22 mouse cellular contexts compared by ENCODE assay signal in genomic region chr10:117805919-117806318, GRCm38 (mm10). TPM values are rescaled to one million over a fixed set of nuclear protein-coding genes. Genes with fewer than 3 reads are reported as not detected.
DNase-seq lines count a peak whose midpoint lies in the region; ATAC-seq and TF ChIP-seq lines count a peak whose summit lies in the region.
"Had no signal": no experiment of that assay in that cellular context is flagged by ENCODE, and none has a peak within 500 bp of the region (broad histone marks: within the 10 kb centered on the region; RNA-seq: fewer than 3 reads in every experiment).

No protein-coding gene starts in this region.

- H3K9ac ChIP-seq in ES-Bruce4 (ENCODE audit: low read depth, poor library complexity, severe bottlenecking) (no peak overlapping the region), ES-E14 (ENCODE audit: insufficient read depth, low read depth, low read length, poor library complexity, severe bottlenecking) (no peak overlapping the region)
- no peak overlapping the region for H3K9ac ChIP-seq in hindbrain, postnatal 0 days (replicated peaks; ENCODE audit: low read length)
- H3K9ac ChIP-seq: embryonic facial prominence, embryonic 13.5 days; embryonic facial prominence, embryonic 15.5 days; forebrain, embryonic 12.5 days; forebrain, postnatal 0 days had no signal

- peak overlapping the region; percentile 74 for H3K27ac ChIP-seq in ES-Bruce4 (ENCODE audit: insufficient read depth, low read length)
- H3K27ac ChIP-seq in ES-E14 (ENCODE audit: insufficient read depth, low read depth, low read length, poor library complexity, severe bottlenecking), result peak overlapping the region; percentile 6; the same call in 1 of the 2 replicates
- H3K27ac ChIP-seq in cerebellum, adult 2 months (ENCODE audit: insufficient read depth, low read length), result no peak overlapping the region
- H3K27ac ChIP-seq in hindbrain, postnatal 0 days, result no peak overlapping the region
- H3K27ac ChIP-seq: embryonic facial prominence, embryonic 13.5 days; embryonic facial prominence, embryonic 15.5 days; forebrain, embryonic 10.5 days; forebrain, embryonic 12.5 days had no signal

- H3K36me3 ChIP-seq in ES-Bruce4 (ENCODE audit: control insufficient read depth, insufficient read depth, low read length, poor library complexity, severe bottlenecking) (peaks cover 2% of the 10 kb centered on the region; the same call in 1 of the 2 replicates), ES-E14 (ENCODE audit: control insufficient read depth, insufficient read depth, low read length, poor library complexity, severe bottlenecking) (no peaks in the 10 kb centered on the region)
- H3K36me3 ChIP-seq in hindbrain, postnatal 0 days (ENCODE audit: insufficient read depth, low read length), result no peaks in the 10 kb centered on the region
- H3K36me3 ChIP-seq: forebrain, embryonic 12.5 days had no signal

- no peak for ATAC-seq in hindbrain, postnatal 0 days
- ATAC-seq: forebrain, embryonic 14.5 days; forebrain, postnatal 0 days had no signal

- no peaks in the 10 kb centered on the region for H3K27me3 ChIP-seq in ES-Bruce4 (ENCODE audit: control insufficient read depth, insufficient read depth, low read length, poor library complexity, severe bottlenecking)
- no peaks in the 10 kb centered on the region for H3K27me3 ChIP-seq in cerebellum, adult 2 months (ENCODE audit: control insufficient read depth, insufficient read depth, low read length)
- no peaks in the 10 kb centered on the region for H3K27me3 ChIP-seq in hindbrain, postnatal 0 days (ENCODE audit: insufficient read depth, low read length)
- H3K27me3 ChIP-seq: embryonic facial prominence, embryonic 13.5 days; embryonic facial prominence, embryonic 15.5 days; forebrain, embryonic 12.5 days had no signal

- in situ Hi-C loops in ES-E14 (cut with MboI; ENCODE audit: low sequenced_read_pairs in 2 of 2, unreplicated experiment in 2 of 2), result no loop called here

- DNase-seq in ES-E14 (ENCODE audit: low read depth, low spot score) (no peak), ZHBTc4 (ENCODE audit: low read depth, low spot score) (peak; percentile 46)
- no peak for DNase-seq in layer of hippocampus, postnatal 25 days (ENCODE audit: extremely low spot score in 1 of 2, low spot score in 1 of 2)
- DNase-seq in cerebellum, adult 2 months, result no peak
- no peak for DNase-seq in hindbrain, postnatal 0 days (ENCODE audit: low spot score)
- DNase-seq: adrenal gland, adult 2 months; adrenal gland, postnatal 10 days; adrenal gland, postnatal 25 days; cerebellum, adult 11-12 months; cerebellum, adult 8-10 months; cerebellum, adult 9-11 months; cerebellum, postnatal 14 days; cerebellum, postnatal 36 days; embryo, embryonic 11 days; forebrain, postnatal 0 days had no signal

- no peak overlapping the region for H3K4me3 ChIP-seq in ES-Bruce4 (ENCODE audit: low read depth, low read length)
- no peak overlapping the region for H3K4me3 ChIP-seq in ES-E14 (ENCODE audit: insufficient read depth in 1 of 2, low read depth in 1 of 2, low read length in 2 of 2, poor library complexity in 1 of 2, severe bottlenecking in 1 of 2)
- no peak overlapping the region for H3K4me3 ChIP-seq in cerebellum, adult 2 months (replicated peaks; ENCODE audit: insufficient read depth, low read depth, low read length)
- no peak overlapping the region for H3K4me3 ChIP-seq in hindbrain, postnatal 0 days (ENCODE audit: low read length)
- H3K4me3 ChIP-seq: embryonic facial prominence, embryonic 13.5 days; embryonic facial prominence, embryonic 15.5 days; erythroblast, embryonic 14.5 days; forebrain, embryonic 10.5 days; forebrain, embryonic 12.5 days had no signal

- TF ChIP-seq POLR2A in ES-Bruce4 (IDR thresholded peaks at IDR 0.05; ENCODE audit: insufficient read depth, low read length), result no peak
- no peak for TF ChIP-seq POLR2A in cerebellum, adult 2 months (IDR thresholded peaks at IDR 0.05; ENCODE audit: borderline replicate concordance, insufficient read depth, low read length)

- WGBS in cerebellum, adult 2 months, result 56% methylated on average over 9 of the region's 9 CpGs
- 50% methylated on average over 9 of the region's 9 CpGs for WGBS in hindbrain, postnatal 0 days

- no peak overlapping the region for H3K4me2 ChIP-seq in hindbrain, postnatal 0 days (ENCODE audit: low read depth, low read length)
- H3K4me2 ChIP-seq: embryonic facial prominence, embryonic 13.5 days; embryonic facial prominence, embryonic 15.5 days; forebrain, embryonic 12.5 days had no signal

- peak; percentile 68; the same call in 1 of the 2 replicates for TF ChIP-seq EP300 in ES-Bruce4 (IDR thresholded peaks at IDR 0.05; ENCODE audit: insufficient read depth, low read depth, low read length)

- H3K9me3 ChIP-seq in ES-Bruce4 (replicated peaks; ENCODE audit: control insufficient read depth, insufficient read depth, low read length, poor library complexity, severe bottlenecking) (0 out of 2 replicates have a peak, but pooled peaks cover 1% of the 10 kb centered on the region), ES-E14 (ENCODE audit: control insufficient read depth, insufficient read depth, low read depth, low read length) (no peaks in the 10 kb centered on the region)
- H3K9me3 ChIP-seq in hindbrain, postnatal 0 days (ENCODE audit: low read length), result no peaks in the 10 kb centered on the region
- H3K9me3 ChIP-seq: embryonic facial prominence, embryonic 13.5 days; embryonic facial prominence, embryonic 15.5 days; forebrain, embryonic 10.5 days; forebrain, embryonic 12.5 days had no signal

- no peak for TF ChIP-seq CTCF in ES-Bruce4 (IDR thresholded peaks at IDR 0.05; ENCODE audit: low read depth, low read length)
- no peak for TF ChIP-seq CTCF in cerebellum, adult 2 months (IDR thresholded peaks at IDR 0.05; ENCODE audit: borderline replicate concordance, insufficient read depth, low read depth, low read length)
- no peak for TF ChIP-seq CTCF in hindbrain, postnatal 0 days (IDR thresholded peaks at IDR 0.05; ENCODE audit: low read depth)

- H3K4me1 ChIP-seq in ES-Bruce4 (ENCODE audit: control insufficient read depth, insufficient read depth, low read length) (peaks cover 6% of the 10 kb centered on the region), ES-E14 (ENCODE audit: control insufficient read depth in 2 of 2, insufficient read depth in 2 of 2, low read length in 2 of 2, poor library complexity in 1 of 2) (peaks cover 13 to 31% of the 10 kb centered on the region in 2 experiments)
- no peaks in the 10 kb centered on the region for H3K4me1 ChIP-seq in cerebellum, adult 2 months (ENCODE audit: control insufficient read depth, insufficient read depth, low read length)
- no peaks in the 10 kb centered on the region for H3K4me1 ChIP-seq in hindbrain, postnatal 0 days (ENCODE audit: insufficient read depth, low read length)

TF ChIP-seq in ES-E14, 5 proteins besides CTCF, POLR2A, EP300 and RAD21:
- TF ChIP-seq ZNF384 (IDR thresholded peaks at IDR 0.05; ENCODE audit: low read depth, low read length), result no peak
- no peak for TF ChIP-seq ZC3H11A (IDR thresholded peaks at IDR 0.05; ENCODE audit: borderline replicate concordance, low read depth, low read length)
- TF ChIP-seq CHD2 (IDR thresholded peaks at IDR 0.05; ENCODE audit: low read depth, low read length), result no peak
- no peak for TF ChIP-seq HCFC1 (IDR thresholded peaks at IDR 0.05; ENCODE audit: borderline replicate concordance, insufficient read depth, low read length)
- TF ChIP-seq MAFK (IDR thresholded peaks at IDR 0.05; ENCODE audit: insufficient read depth, low read depth, low read length), result no peak

RNA-seq across cellular contexts. Expression of gene Nup107, which starts 13.4 kb away (rescaled TPM):
- polyA plus RNA-seq in ES-Bruce4 (2011; ENCODE audit: insufficient read depth, insufficient read length, low read depth, missing spikeins), result 119 and 134 TPM in 2 replicates
- 70.7 and 80.8 TPM in 2 replicates for total RNA-seq in ES-E14 (2012; rRNA removed)
- total RNA-seq in layer of hippocampus, postnatal 25 days (2021), result 10 to 100 TPM; 17.6 to 20.4 TPM
- polyA plus RNA-seq in cerebellum, adult 2 months (2012; rRNA removed), result 15.0 and 16.0 TPM in 2 replicates
- 12.5 and 16.6 TPM in 2 replicates for total RNA-seq in hindbrain, postnatal 0 days (2014; rRNA removed)
- polyA plus RNA-seq in hindbrain, postnatal 0 days (2015; fragmentation: Nextera tagmentation; extraction: Ambion mirVana), result 19.0 and 20.2 TPM in 2 replicates

RNA-seq across cellular contexts. Expression of gene Rap1b, which starts 39.9 kb away (rescaled TPM):
- polyA plus RNA-seq in ES-Bruce4 (2011; ENCODE audit: insufficient read depth, insufficient read length, low read depth, missing spikeins), result 149 and 150 TPM in 2 replicates
- total RNA-seq in ES-E14 (2012; rRNA removed), result 26.1 and 49.6 TPM in 2 replicates
- total RNA-seq in layer of hippocampus, postnatal 25 days (2021), result 10 to 100 TPM; 67.4 to 70.2 TPM
- polyA plus RNA-seq in cerebellum, adult 2 months (2012; rRNA removed), result 48.8 and 49.1 TPM in 2 replicates
- 46.9 and 57.5 TPM in 2 replicates for total RNA-seq in hindbrain, postnatal 0 days (2014; rRNA removed)
- 142 and 143 TPM in 2 replicates for polyA plus RNA-seq in hindbrain, postnatal 0 days (2015; fragmentation: Nextera tagmentation; extraction: Ambion mirVana)

RNA-seq across cellular contexts. Expression of gene Slc35e3, which starts 59.8 kb away (rescaled TPM):
- polyA plus RNA-seq in ES-Bruce4 (2011; ENCODE audit: insufficient read depth, insufficient read length, low read depth, missing spikeins), result 19.7 and 25.0 TPM in 2 replicates
- 16.3 and 22.8 TPM in 2 replicates for total RNA-seq in ES-E14 (2012; rRNA removed)
- 10 to 100 TPM; 32.2 to 33.3 TPM for total RNA-seq in layer of hippocampus, postnatal 25 days (2021)
- 27.7 and 27.8 TPM in 2 replicates for polyA plus RNA-seq in cerebellum, adult 2 months (2012; rRNA removed)
- 23.9 and 27.0 TPM in 2 replicates for total RNA-seq in hindbrain, postnatal 0 days (2014; rRNA removed)
- polyA plus RNA-seq in hindbrain, postnatal 0 days (2015; fragmentation: Nextera tagmentation; extraction: Ambion mirVana), result 23.8 and 24.9 TPM in 2 replicates
- polyA plus RNA-seq: erythroblast, embryonic 14.5 days had no signal

Comparison
In these comparisons a context has a peak if more than half of its experiments do, and no peak if none do; other contexts are left out.
1. H3K27ac ChIP-seq: peak in ES-Bruce4 (single experiment) and ES-E14 (single experiment); none in cerebellum, adult 2 months (single experiment) and hindbrain, postnatal 0 days (single experiment).